Mouse (Mus musculus): ENCODE results near the gene Chst4.

DNA sequence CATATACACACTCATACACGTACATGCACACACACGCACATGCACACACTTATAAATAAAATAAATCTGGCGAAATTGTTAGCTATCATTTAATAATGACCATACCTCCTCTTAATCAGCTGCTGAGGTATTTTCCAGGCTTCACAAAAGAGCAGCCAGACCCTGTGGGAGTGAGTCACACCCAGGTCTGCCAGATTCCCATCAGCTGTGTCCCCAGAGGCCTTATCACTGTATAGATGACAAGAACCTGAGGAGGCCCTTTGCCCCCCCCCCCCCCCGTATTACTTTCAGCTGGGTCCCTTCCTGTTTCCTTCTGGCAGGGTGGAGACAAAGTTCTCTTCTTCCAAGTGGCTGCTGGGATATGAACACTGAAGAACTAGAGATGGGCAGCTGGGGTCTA is 969 bp upstream of the Chst4 start:
- TF ChIP-seq EP300 (IDR thresholded peaks at IDR 0.05; ENCODE audit: insufficient read depth, low read depth, low read length) (no peak), POLR2A (IDR thresholded peaks at IDR 0.05; ENCODE audit: insufficient read depth, low read depth, low read length) (no peak), CTCF (IDR thresholded peaks at IDR 0.05) (no peak)

Measured in heart, adult 2 months (tissue).